Mouse (Mus musculus): Measurements from ENCODE around the gene Tdgf1. TPM values are rescaled to one million over a fixed set of nuclear protein-coding genes. Genes with fewer than 3 reads are reported as not detected.

Gene Tdgf1
- polyA plus RNA-seq, 1 experiment from 2014 or later, result 0.69 TPM

DNA sequence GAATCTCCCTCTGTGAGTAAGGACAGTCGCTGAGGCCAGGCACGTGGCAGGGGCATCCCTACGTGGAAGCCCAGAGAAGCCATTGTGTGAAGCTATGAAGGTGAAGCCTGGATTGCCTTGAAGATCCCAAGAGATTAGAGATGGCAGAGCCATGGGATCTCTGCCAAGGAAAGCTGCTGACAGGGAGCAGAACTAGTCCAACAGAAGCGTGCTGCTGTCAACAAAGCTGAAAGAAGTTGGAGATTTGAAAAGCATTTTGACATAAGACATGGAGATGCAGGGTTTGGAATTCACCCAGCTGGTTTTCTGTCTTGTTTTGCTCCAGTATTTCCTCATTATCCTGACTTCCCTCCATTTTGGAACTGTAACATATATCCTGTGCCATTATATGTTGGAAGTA, 43.7 kb downstream of the Tdgf1 start:
- no peaks in the 10 kb centered on the region for H3K4me1 ChIP-seq
- WGBS, result 74% methylated on average over 4 of the region's 4 CpGs
- no peak overlapping the region for H3K4me3 ChIP-seq
- H3K9me3 ChIP-seq, result no peaks in the 10 kb centered on the region
- no peaks in the 10 kb centered on the region for H3K27me3 ChIP-seq
- no peak overlapping the region for H3K27ac ChIP-seq
- no peak overlapping the region for H3K9ac ChIP-seq
- no peak for ATAC-seq (ENCODE audit: insufficient number of reproducible peaks, low FRiP score, low TSS enrichment, low read depth)
- H3K36me3 ChIP-seq, result no peaks in the 10 kb centered on the region
- no peak overlapping the region for H3K4me2 ChIP-seq

DNA sequence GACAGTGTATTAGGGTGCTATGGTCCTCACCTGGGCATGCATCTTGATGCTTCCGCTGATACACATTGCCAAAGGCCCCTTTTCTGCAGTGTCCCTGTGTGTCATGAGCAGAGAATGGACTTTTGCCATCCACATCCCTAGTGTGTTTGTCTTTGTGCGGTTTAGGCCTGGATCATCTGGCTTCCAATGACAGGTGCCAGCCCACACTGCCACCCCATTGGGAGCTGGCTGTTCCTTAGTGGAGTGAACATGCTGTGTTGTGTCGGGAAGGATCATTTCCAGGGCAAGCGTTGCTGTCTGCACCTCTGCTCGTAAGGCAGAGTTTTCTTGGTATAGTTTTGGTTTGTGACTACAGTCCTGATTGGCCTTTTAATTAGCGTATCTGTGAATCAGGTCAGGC, 44.8 kb downstream of the Tdgf1 start:
- Histone ChIP-seq H3K9ac (no peak overlapping the region), H3K27me3 (no peaks in the 10 kb centered on the region), H3K36me3 (no peaks in the 10 kb centered on the region), H3K27ac (no peak overlapping the region), H3K4me1 (peaks cover 5% of the 10 kb centered on the region; the same call in 1 of the 2 replicates), H3K9me3 (no peaks in the 10 kb centered on the region), H3K4me2 (no peak overlapping the region), H3K4me3 (no peak overlapping the region)
- no peak for ATAC-seq (ENCODE audit: insufficient number of reproducible peaks, low FRiP score, low TSS enrichment, low read depth)
- WGBS, result 83% methylated on average over 6 of the region's 6 CpGs

DNA sequence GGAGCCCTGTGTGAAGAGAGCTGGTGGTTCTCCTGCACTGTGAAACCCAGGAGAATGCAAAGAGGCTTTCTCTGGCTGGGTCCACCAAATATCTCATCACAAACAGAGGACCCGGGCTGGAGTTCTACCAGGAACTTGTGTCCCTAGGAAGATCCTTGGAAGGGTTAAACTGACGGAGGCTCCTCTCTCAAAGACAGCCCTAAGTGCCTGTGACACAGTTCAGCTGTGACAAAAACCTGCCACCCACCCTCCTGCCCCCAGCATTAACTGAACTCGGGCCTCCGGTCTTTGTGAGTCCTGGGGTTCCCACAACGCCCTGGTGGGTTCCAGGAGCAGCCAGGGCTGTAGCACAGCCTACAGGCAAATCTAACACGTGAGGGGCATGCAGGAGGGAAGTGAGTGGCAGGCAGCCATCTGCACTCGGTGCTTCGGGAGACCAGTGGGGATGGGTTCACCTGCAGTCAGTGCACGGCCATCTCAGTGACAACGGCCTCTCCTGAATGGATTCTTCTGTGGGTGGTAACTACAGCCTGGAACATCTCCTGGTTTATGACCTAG, 46.4 kb downstream of the Tdgf1 start:
- no peak overlapping the region for H3K27ac ChIP-seq
- no peak overlapping the region for H3K4me2 ChIP-seq
- no peaks in the 10 kb centered on the region for H3K27me3 ChIP-seq
- ATAC-seq (ENCODE audit: insufficient number of reproducible peaks, low FRiP score, low TSS enrichment, low read depth), result no peak
- H3K36me3 ChIP-seq, result no peaks in the 10 kb centered on the region
- 52% methylated on average over 10 of the region's 10 CpGs for WGBS
- H3K4me1 ChIP-seq, result peaks cover 11% of the 10 kb centered on the region
- no peaks in the 10 kb centered on the region for H3K9me3 ChIP-seq
- H3K9ac ChIP-seq, result no peak overlapping the region
- no peak overlapping the region for H3K4me3 ChIP-seq

GRCm38 (mm10) chr9:110896595-110896994, 49.4 kb downstream of the Tdgf1 start:
- Histone ChIP-seq H3K27ac (no peak overlapping the region), H3K9me3 (no peaks in the 10 kb centered on the region), H3K27me3 (0 out of 2 replicates have a peak, but pooled peaks cover 4% of the 10 kb centered on the region), H3K4me2 (peak overlapping the region; percentile 15), H3K4me1 (peaks cover 11% of the 10 kb centered on the region), H3K4me3 (no peak overlapping the region), H3K36me3 (no peaks in the 10 kb centered on the region), H3K9ac (no peak overlapping the region)
- WGBS, result 10% methylated on average over 6 of the region's 6 CpGs
- no peak for ATAC-seq (ENCODE audit: insufficient number of reproducible peaks, low FRiP score, low TSS enrichment, low read depth)

- 10% methylated on average over 7 of the region's 7 CpGs for WGBS
- no peak for ATAC-seq (ENCODE audit: insufficient number of reproducible peaks, low FRiP score, low TSS enrichment, low read depth)
- peak overlapping the region; percentile 15; the same call in 1 of the 2 replicates for H3K4me2 ChIP-seq
These were observed 50.0 kb downstream of the Tdgf1 start for GRCm38 (mm10) chr9:110895994-110896393.

DNA sequence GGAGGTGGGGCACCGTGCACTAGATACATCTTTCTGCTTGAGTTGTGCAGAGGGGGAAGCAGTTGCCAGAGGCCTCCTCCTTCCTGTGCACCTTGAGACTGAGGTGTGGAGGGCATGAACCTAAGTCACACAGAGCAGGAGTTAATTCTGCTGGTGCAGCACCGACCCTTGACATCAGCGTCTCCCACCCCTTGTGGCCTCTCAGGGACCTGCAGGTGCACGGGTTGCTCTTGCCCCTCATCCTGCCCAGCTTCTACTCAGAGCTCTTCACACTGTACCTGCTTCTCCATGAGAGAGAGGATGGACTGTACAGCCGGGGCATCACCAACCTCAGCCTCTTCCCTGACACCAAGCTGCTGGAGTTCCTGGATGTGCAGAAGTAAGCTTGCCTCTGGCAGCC, 50.5 kb downstream of the Tdgf1 start:
- no peaks in the 10 kb centered on the region for H3K9me3 ChIP-seq
- H3K9ac ChIP-seq, result no peak overlapping the region
- WGBS, result 46% methylated on average over 5 of the region's 5 CpGs
- H3K36me3 ChIP-seq, result no peaks in the 10 kb centered on the region
- H3K4me3 ChIP-seq, result no peak overlapping the region
- peaks cover 11% of the 10 kb centered on the region for H3K4me1 ChIP-seq
- no peak overlapping the region for H3K27ac ChIP-seq
- ATAC-seq (ENCODE audit: insufficient number of reproducible peaks, low FRiP score, low TSS enrichment, low read depth), result no peak
- H3K4me2 ChIP-seq, result no peak overlapping the region
- 0 out of 2 replicates have a peak, but pooled peaks cover 4% of the 10 kb centered on the region for H3K27me3 ChIP-seq

More at GRCm38 (mm10) chr9:110895994-110896393, 50.0 kb downstream of the Tdgf1 start:
- Histone ChIP-seq H3K27ac (no peak overlapping the region), H3K4me1 (peaks cover 11% of the 10 kb centered on the region), H3K9me3 (no peaks in the 10 kb centered on the region), H3K4me3 (no peak overlapping the region), H3K9ac (no peak overlapping the region), H3K27me3 (0 out of 2 replicates have a peak, but pooled peaks cover 4% of the 10 kb centered on the region), H3K36me3 (no peaks in the 10 kb centered on the region)

- Histone ChIP-seq H3K4me1 (peaks cover 11% of the 10 kb centered on the region), H3K9me3 (no peaks in the 10 kb centered on the region), H3K27ac (no peak overlapping the region), H3K4me3 (no peak overlapping the region), H3K4me2 (no peak overlapping the region), H3K36me3 (no peaks in the 10 kb centered on the region), H3K27me3 (0 out of 2 replicates have a peak, but pooled peaks cover 4% of the 10 kb centered on the region), H3K9ac (no peak overlapping the region)
- ATAC-seq (ENCODE audit: insufficient number of reproducible peaks, low FRiP score, low TSS enrichment, low read depth), result no peak
- 67% methylated on average over 10 of the region's 10 CpGs for WGBS
These were observed 52.5 kb downstream of the Tdgf1 start for GRCm38 (mm10) chr9:110893429-110893828.

- 87% methylated on average over 3 of the region's 3 CpGs for WGBS
- H3K9me3 ChIP-seq, result no peaks in the 10 kb centered on the region
- H3K27me3 ChIP-seq, result 0 out of 2 replicates have a peak, but pooled peaks cover 4% of the 10 kb centered on the region
- H3K4me3 ChIP-seq, result no peak overlapping the region
- H3K36me3 ChIP-seq, result no peaks in the 10 kb centered on the region
- H3K4me1 ChIP-seq, result peaks cover 11% of the 10 kb centered on the region
- H3K9ac ChIP-seq, result no peak overlapping the region
- ATAC-seq (ENCODE audit: insufficient number of reproducible peaks, low FRiP score, low TSS enrichment, low read depth), result no peak
- no peak overlapping the region for H3K27ac ChIP-seq
- H3K4me2 ChIP-seq, result no peak overlapping the region
These were observed 53.4 kb downstream of the Tdgf1 start for GRCm38 (mm10) chr9:110892552-110892951.

- Histone ChIP-seq H3K9me3 (no peaks in the 10 kb centered on the region), H3K36me3 (no peaks in the 10 kb centered on the region), H3K27ac (no peak overlapping the region), H3K9ac (no peak overlapping the region), H3K27me3 (0 out of 2 replicates have a peak, but pooled peaks cover 4% of the 10 kb centered on the region), H3K4me3 (no peak overlapping the region), H3K4me1 (peaks cover 7% of the 10 kb centered on the region), H3K4me2 (no peak overlapping the region)
- ATAC-seq (ENCODE audit: insufficient number of reproducible peaks, low FRiP score, low TSS enrichment, low read depth), result no peak
- 78% methylated on average over 12 of the region's 12 CpGs for WGBS
These were observed 54.7 kb downstream of the Tdgf1 start for GRCm38 (mm10) chr9:110891077-110891828.

- ATAC-seq (ENCODE audit: insufficient number of reproducible peaks, low FRiP score, low TSS enrichment, low read depth), result no peak
- Histone ChIP-seq H3K36me3 (no peaks in the 10 kb centered on the region), H3K27me3 (0 out of 2 replicates have a peak, but pooled peaks cover 4% of the 10 kb centered on the region), H3K27ac (no peak overlapping the region), H3K9ac (no peak overlapping the region), H3K4me3 (no peak overlapping the region), H3K9me3 (no peaks in the 10 kb centered on the region), H3K4me1 (no peaks in the 10 kb centered on the region), H3K4me2 (no peak overlapping the region)
- WGBS, result 12% methylated on average over 21 of the region's 21 CpGs
These were observed 55.8 kb downstream of the Tdgf1 start for GRCm38 (mm10) chr9:110890026-110890783.

All from limb, embryonic 15.5 days (tissue).